8 mouse cellular contexts compared by ENCODE assay signal in genomic region chr11:16524917-16525640, GRCm38 (mm10). TPM values are rescaled to one million over a fixed set of nuclear protein-coding genes. Genes with fewer than 3 reads are reported as not detected.
DNase-seq lines count a peak whose midpoint lies in the region; ATAC-seq and TF ChIP-seq lines count a peak whose summit lies in the region.

No protein-coding gene starts in this region.

- 0 out of 2 replicates have a peak overlapping the region, but pooled peaks have one; percentile 6 for H3K4me2 ChIP-seq in CH12.LX (ENCODE audit: insufficient read depth, low read depth, poor library complexity, severe bottlenecking)
- no peak overlapping the region for H3K4me2 ChIP-seq in intestine, embryonic 14.5 days (ENCODE audit: low read length)

- dilution Hi-C loops in CH12.LX (cut with MboI; ENCODE audit: extremely low pct_ligation_motif_present, extremely low pct_unique_long_range_greater_than_20kb, low sequenced_read_pairs), result no loop called here

- no peaks in the 10 kb centered on the region for H3K27me3 ChIP-seq in CH12.LX (replicated peaks)
- H3K27me3 ChIP-seq in intestine, embryonic 14.5 days (replicated peaks; ENCODE audit: control insufficient read depth, insufficient read depth, low read length), result no peaks in the 10 kb centered on the region

- DNase-seq in heart, adult 9 months (ENCODE audit: low spot score in 2 of 2), result peak; percentile 25 to 45
- no peak for DNase-seq in heart, adult 11 months
- DNase-seq in CH12.LX (ENCODE audit: extremely low read depth), result peak; percentile 69
- DNase-seq in intestine, embryonic 14.5 days (ENCODE audit: low spot score), result no peak
- DNase-seq in lung, postnatal 36 days, result peak; percentile 70
- DNase-seq in spleen, postnatal 36 days (ENCODE audit: low spot score in 2 of 2), result no peak
- DNase-seq in yolk sac, embryonic 10.5 days (ENCODE audit: low spot score), result no peak

- in situ Hi-C loops in CH12.LX (cut with MboI; ENCODE audit: low pct_ligation_motif_present, low pct_unique_long_range_greater_than_20kb, low sequenced_read_pairs), result loop anchor here (5.0 kb wide), 3 partner anchors 92 to 422 kb away; no protein-coding TSS in a partner anchor

- peak in 1 of 2 experiments; percentile 86; a peak in 3 of 4 replicates for TF ChIP-seq CTCF in CH12.LX (conservative IDR thresholded peaks at IDR 0.05 in 1 of 2, IDR thresholded peaks at IDR 0.05 in 1 of 2; ENCODE audit: low read depth in 2 of 2, low read length in 2 of 2)

- H3K36me3 ChIP-seq in CH12.LX (replicated peaks in 1 of 2; ENCODE audit: control insufficient read depth in 1 of 2, insufficient read depth in 1 of 2, low read length in 1 of 2), result no peaks in the 10 kb centered on the region
- H3K36me3 ChIP-seq in intestine, embryonic 14.5 days (ENCODE audit: control insufficient read depth, insufficient read depth, low read length), result no peaks in the 10 kb centered on the region

- TF ChIP-seq EP300 in CH12.LX (IDR thresholded peaks at IDR 0.05; ENCODE audit: low read length), result no peak

- no peaks in the 10 kb centered on the region for H3K79me2 ChIP-seq in CH12.LX (replicated peaks; ENCODE audit: control insufficient read depth, extremely low read depth, insufficient read depth, poor library complexity, severe bottlenecking)

- peak; percentile 99 for TF ChIP-seq RAD21 in CH12.LX (IDR thresholded peaks at IDR 0.05; ENCODE audit: low read depth, low read length)

- H3K27ac ChIP-seq in CH12.LX (ENCODE audit: insufficient read depth, low read depth), result no peak overlapping the region
- H3K27ac ChIP-seq in intestine, embryonic 14.5 days (ENCODE audit: low read depth), result no peak overlapping the region

- 42% methylated on average over 3 of the region's 3 CpGs for WGBS in intestine, embryonic 14.5 days

- H3K4me3 ChIP-seq in CH12.LX (replicated peaks in 1 of 3; ENCODE audit: low read depth in 2 of 3, low read length in 2 of 3, poor library complexity in 1 of 3), result no peak overlapping the region
- no peak overlapping the region for H3K4me3 ChIP-seq in intestine, embryonic 14.5 days (ENCODE audit: low read depth, low read length)

- H3K9ac ChIP-seq in CH12.LX (ENCODE audit: insufficient read depth, low read depth), result no peak overlapping the region
- H3K9ac ChIP-seq in intestine, embryonic 14.5 days (ENCODE audit: low read length), result no peak overlapping the region

- no peaks in the 10 kb centered on the region for H3K9me3 ChIP-seq in CH12.LX (replicated peaks; ENCODE audit: low read length)
- H3K9me3 ChIP-seq in intestine, embryonic 14.5 days (ENCODE audit: control insufficient read depth, low read length), result no peaks in the 10 kb centered on the region

- TF ChIP-seq POLR2A in CH12.LX (IDR thresholded peaks at IDR 0.05; ENCODE audit: low read depth, low read length), result no peak

- peak; percentile 97 for ATAC-seq in common myeloid progenitor, adult 5-6 weeks (replicated peaks; ENCODE audit: low read depth, poor library complexity, severe bottlenecking)
- peak; percentile 78 for ATAC-seq in intestine, embryonic 14.5 days (replicated peaks; ENCODE audit: low FRiP score, low TSS enrichment, low read depth)

- peaks cover 5 to 49% of the 10 kb centered on the region in 2 experiments; a peak in 2 of 4 replicates for H3K4me1 ChIP-seq in CH12.LX (ENCODE audit: control insufficient read depth in 1 of 2, insufficient read depth in 2 of 2)
- peaks cover 5% of the 10 kb centered on the region; the same call in 1 of the 2 replicates for H3K4me1 ChIP-seq in intestine, embryonic 14.5 days (replicated peaks; ENCODE audit: control insufficient read depth, insufficient read depth, low read length)

TF ChIP-seq in CH12.LX, 34 proteins besides CTCF, POLR2A, EP300 and RAD21:
- TF ChIP-seq USF1 (IDR thresholded peaks at IDR 0.05; ENCODE audit: low read depth, low read length), result no peak
- TF ChIP-seq MYC (IDR thresholded peaks at IDR 0.05; ENCODE audit: low read depth, low read length), result no peak
- no peak for TF ChIP-seq ZMIZ1 (IDR thresholded peaks at IDR 0.05; ENCODE audit: low read depth, low read length)
- TF ChIP-seq NELFE (IDR thresholded peaks at IDR 0.05; ENCODE audit: low read depth, low read length), result no peak
- no peak for TF ChIP-seq UBTF (IDR thresholded peaks at IDR 0.05; ENCODE audit: low read depth, low read length)
- TF ChIP-seq MAFK (IDR thresholded peaks at IDR 0.05; ENCODE audit: insufficient replicate concordance, low read length), result no peak
- no peak for TF ChIP-seq BHLHE40 (IDR thresholded peaks at IDR 0.05; ENCODE audit: low read depth, low read length)
- no peak for TF ChIP-seq SIN3A (IDR thresholded peaks at IDR 0.05; ENCODE audit: low read length)
- TF ChIP-seq TCF12 (IDR thresholded peaks at IDR 0.05; ENCODE audit: low read depth, low read length), result no peak
- no peak for TF ChIP-seq GABPA (IDR thresholded peaks at IDR 0.05; ENCODE audit: insufficient replicate concordance, low read depth, low read length)
- no peak for TF ChIP-seq RCOR1 (conservative IDR thresholded peaks at IDR 0.05; ENCODE audit: low read depth, low read length)
- no peak for TF ChIP-seq USF2 (conservative IDR thresholded peaks at IDR 0.05; ENCODE audit: low read depth, low read length)
- no peak for TF ChIP-seq CHD1 (IDR thresholded peaks at IDR 0.05; ENCODE audit: low read depth, low read length)
- no peak for TF ChIP-seq ZNF384 (IDR thresholded peaks at IDR 0.05; ENCODE audit: low read depth, low read length)
- TF ChIP-seq PAX5 (IDR thresholded peaks at IDR 0.05; ENCODE audit: low read length), result no peak
- no peak for TF ChIP-seq E2F4 (IDR thresholded peaks at IDR 0.05; ENCODE audit: insufficient replicate concordance, low read depth, low read length)
- no peak for TF ChIP-seq NRF1 (IDR thresholded peaks at IDR 0.05; ENCODE audit: low read depth, low read length)
- TF ChIP-seq ZC3H11A (IDR thresholded peaks at IDR 0.05; ENCODE audit: low read depth, low read length), result peak; percentile 89
- TF ChIP-seq ZKSCAN1 (IDR thresholded peaks at IDR 0.05; ENCODE audit: borderline replicate concordance, low read depth, low read length), result no peak
- no peak for TF ChIP-seq HCFC1 (IDR thresholded peaks at IDR 0.05; ENCODE audit: low read depth, low read length)
- TF ChIP-seq JUND (conservative IDR thresholded peaks at IDR 0.05; ENCODE audit: low read depth, low read length), result no peak
- TF ChIP-seq SMC3 (IDR thresholded peaks at IDR 0.05; ENCODE audit: low read depth, low read length), result peak; percentile 87
- TF ChIP-seq JUN (IDR thresholded peaks at IDR 0.05; ENCODE audit: insufficient read depth, low read depth, low read length), result no peak
- TF ChIP-seq MAZ (IDR thresholded peaks at IDR 0.05; ENCODE audit: low read depth, low read length), result no peak
- TF ChIP-seq MEF2A (IDR thresholded peaks at IDR 0.05; ENCODE audit: borderline replicate concordance, low read depth, low read length), result no peak
- TF ChIP-seq IRF4 (IDR thresholded peaks at IDR 0.05; ENCODE audit: low read depth, low read length), result 0 out of 2 replicates have a peak, but pooled peaks have one; percentile 23
TF ChIP-seq in CH12.LX: peak in this region for 3.

RNA-seq across cellular contexts. Expression of gene Sec61g, which starts 16.8 kb away (rescaled TPM):
- total RNA-seq in CH12.LX (2012; rRNA removed) (64.5 and 84.1 TPM in 2 replicates), CH12.LX (2014; rRNA removed) (133 and 139 TPM in 2 replicates)
- 21.7 and 45.6 TPM in 2 replicates for polyA plus RNA-seq in CH12.LX (2012; ENCODE audit: insufficient read length, low read depth)
- total RNA-seq in common myeloid progenitor, adult 5-6 weeks (2017), result 10.7 and 11.0 TPM in 2 replicates
- polyA plus RNA-seq in intestine, embryonic 14.5 days (2014; fragmentation: Nextera tagmentation; extraction: Ambion mirVana), result 36.2 and 39.8 TPM in 2 replicates

Comparison
In these comparisons a context has a peak if more than half of its experiments do, and no peak if none do; other contexts are left out.
1. DNase-seq: peak in heart, adult 9 months (2 of 2), CH12.LX (single experiment) and lung, postnatal 36 days (single experiment); none in heart, adult 11 months (single experiment), intestine, embryonic 14.5 days (single experiment), spleen, postnatal 36 days (0 of 2) and yolk sac, embryonic 10.5 days (single experiment).